Mouse (Mus musculus) lung, postnatal 0 days (tissue): Measurements from ENCODE around the gene Xbp1. TPM values are rescaled to one million over a fixed set of nuclear protein-coding genes. Genes with fewer than 3 reads are reported as not detected.

Experiments
- ATAC-seq: fragments of 200-750 bp; cut with Nextera tagmentation; 2 replicates; pipeline ENCODE4 v1.8.0; 2017; ENCODE audit warnings: moderate library complexity
- DNase-seq: peaks from one replicate; pipeline ENCODE4 v3.0.0-alpha.2; 2016; ENCODE audit warnings: low spot score
- H3K27ac ChIP-seq: fragments of 300-500 bp; sonication (generic); 2 replicates; pipeline ENCODE4 v1.5.1; 2014; ENCODE audit warnings: antibody characterized with exemption, mild to moderate bottlenecking, low read length, mixed read lengths
- H3K27me3 ChIP-seq: fragments of 300-500 bp; sonication (generic); replicated peaks from 2 replicates; pipeline ENCODE4 v1.6.1; 2014; ENCODE audit warnings: low read length, mixed read lengths; ENCODE audit not compliant: insufficient read depth
- H3K36me3 ChIP-seq: fragments of 300-500 bp; sonication (generic); 2 replicates; pipeline ENCODE4 v1.6.1; 2014; ENCODE audit warnings: low read length, mixed read lengths; ENCODE audit not compliant: insufficient read depth
- H3K4me1 ChIP-seq: fragments of 300-500 bp; sonication (generic); 2 replicates; pipeline ENCODE4 v1.6.1; 2014; ENCODE audit warnings: antibody characterized with exemption, low read depth, low read length, mixed read lengths; ENCODE audit not compliant: insufficient read depth
- H3K4me2 ChIP-seq: fragments of 300-500 bp; sonication (generic); replicated peaks from 2 replicates; pipeline ENCODE4 v1.6.1; 2014; ENCODE audit warnings: low read depth, mild to moderate bottlenecking, low read length, moderate library complexity, mixed read lengths
- H3K4me3 ChIP-seq: fragments of 300-500 bp; sonication (generic); 2 replicates; pipeline ENCODE4 v1.5.1; 2014; ENCODE audit warnings: low read depth, low read length
- H3K9ac ChIP-seq: fragments of 300-500 bp; sonication (generic); replicated peaks from 2 replicates; pipeline ENCODE4 v1.6.1; 2014; ENCODE audit warnings: low read depth, mild to moderate bottlenecking
- H3K9me3 ChIP-seq: fragments of 300-500 bp; sonication (generic); 2 replicates; pipeline ENCODE4 v1.6.1; 2016; ENCODE audit warnings: low read length, mixed read lengths
- CTCF ChIP-seq: IDR thresholded peaks from 2 replicates; pipeline ENCODE4 v1.5.1; 2016; ENCODE audit warnings: antibody characterized with exemption, mild to moderate bottlenecking
- EP300 ChIP-seq: IDR thresholded peaks from 2 replicates; pipeline ENCODE4 v1.6.1; 2016; ENCODE audit warnings: antibody characterized with exemption, mild to moderate bottlenecking, control low read depth
- WGBS: fragments of 180-500 bp; shearing (Covaris S2); extraction: QIAGEN DNeasy Blood & Tissue Kit; methylation state at CpG from one replicate; pipeline ENCODE4 v1.1.7; 2014; 5-methylcytosine and 5-hydroxymethylcytosine counted together
- polyA plus RNA-seq: library from polyadenylated mRNA; unstranded; fragments of >200 nt; fragmentation: Nextera tagmentation; extraction: Ambion mirVana; gene quantifications from 2 replicates; pipeline ENCODE4 v1.2.1, GENCODE M21; 2015

Xbp1 gene
- polyA plus RNA-seq, 1 experiment from 2014 or later, result 211 TPM

DNA sequence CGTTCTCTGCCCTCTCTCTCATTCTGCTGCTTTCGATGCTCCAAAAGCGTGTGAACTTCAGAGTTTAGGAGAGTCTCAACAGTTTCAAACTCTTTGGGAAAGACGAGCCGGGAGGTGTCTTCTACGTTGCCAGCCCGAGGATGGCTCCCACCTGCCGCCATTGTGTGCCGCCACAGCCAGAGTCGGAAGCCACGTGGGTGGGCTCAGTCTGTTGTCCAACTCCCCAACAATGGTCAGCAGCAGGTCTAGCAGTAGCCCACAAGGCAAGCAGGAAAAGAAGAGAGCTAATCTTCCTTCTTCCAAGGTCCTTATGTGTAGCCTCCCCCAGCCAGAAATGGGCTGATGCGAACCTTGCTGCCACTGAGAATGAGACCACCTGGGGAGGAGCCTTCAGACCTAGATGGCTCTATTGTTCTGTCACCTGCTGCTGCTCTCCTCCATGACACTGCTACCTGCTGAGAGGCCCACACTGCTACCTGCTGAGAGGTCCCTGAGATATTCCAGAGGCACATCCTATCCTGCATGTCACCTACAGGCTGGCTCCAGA, 25.1 kb upstream of the Xbp1 start:
- ATAC-seq, result no peak
- TF ChIP-seq EP300 (no peak), CTCF (no peak)

DNA sequence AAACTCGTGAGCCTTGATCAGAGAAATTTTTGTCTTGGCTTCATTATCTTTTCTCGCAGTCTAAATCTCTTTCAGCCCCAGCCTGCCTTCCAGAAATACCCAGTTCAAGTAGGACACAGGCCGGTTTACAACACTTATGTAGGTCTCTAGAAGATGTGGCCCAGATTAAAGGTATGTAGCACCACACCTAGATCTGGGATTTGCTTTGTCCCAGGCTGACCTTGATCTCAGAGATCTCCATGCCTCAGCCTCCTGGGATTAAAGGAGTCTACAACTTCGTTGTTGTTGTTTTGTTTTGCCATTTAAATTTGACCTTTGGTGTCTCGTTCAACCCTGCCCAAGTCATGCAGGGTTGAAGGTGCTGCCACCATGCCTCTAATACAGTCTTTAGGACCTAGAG, 24.6 kb upstream of the Xbp1 start:
- Histone ChIP-seq H3K9me3 (no peaks in the 10 kb centered on the region), H3K36me3 (no peaks in the 10 kb centered on the region), H3K27me3 (no peaks in the 10 kb centered on the region), H3K4me1 (peaks cover 19% of the 10 kb centered on the region; the same call in 1 of the 2 replicates), H3K4me2 (no peak overlapping the region), H3K4me3 (no peak overlapping the region), H3K9ac (no peak overlapping the region), H3K27ac (no peak overlapping the region)
- no peak for DNase-seq
- WGBS, result 81% methylated on average over 5 of the region's 5 CpGs
- no peak for TF ChIP-seq CTCF
- TF ChIP-seq EP300, result no peak
- ATAC-seq, result no peak

More for the DNA sequence above, 25.1 kb upstream of the Xbp1 start:
- peaks cover 19% of the 10 kb centered on the region; the same call in 1 of the 2 replicates for H3K4me1 ChIP-seq
- no peak overlapping the region for H3K4me3 ChIP-seq
- no peaks in the 10 kb centered on the region for H3K36me3 ChIP-seq
- no peaks in the 10 kb centered on the region for H3K9me3 ChIP-seq
- no peak for DNase-seq
- H3K9ac ChIP-seq, result no peak overlapping the region
- no peak overlapping the region for H3K4me2 ChIP-seq
- H3K27ac ChIP-seq, result no peak overlapping the region
- H3K27me3 ChIP-seq, result no peaks in the 10 kb centered on the region
- 74% methylated on average over 12 of the region's 12 CpGs for WGBS

DNA sequence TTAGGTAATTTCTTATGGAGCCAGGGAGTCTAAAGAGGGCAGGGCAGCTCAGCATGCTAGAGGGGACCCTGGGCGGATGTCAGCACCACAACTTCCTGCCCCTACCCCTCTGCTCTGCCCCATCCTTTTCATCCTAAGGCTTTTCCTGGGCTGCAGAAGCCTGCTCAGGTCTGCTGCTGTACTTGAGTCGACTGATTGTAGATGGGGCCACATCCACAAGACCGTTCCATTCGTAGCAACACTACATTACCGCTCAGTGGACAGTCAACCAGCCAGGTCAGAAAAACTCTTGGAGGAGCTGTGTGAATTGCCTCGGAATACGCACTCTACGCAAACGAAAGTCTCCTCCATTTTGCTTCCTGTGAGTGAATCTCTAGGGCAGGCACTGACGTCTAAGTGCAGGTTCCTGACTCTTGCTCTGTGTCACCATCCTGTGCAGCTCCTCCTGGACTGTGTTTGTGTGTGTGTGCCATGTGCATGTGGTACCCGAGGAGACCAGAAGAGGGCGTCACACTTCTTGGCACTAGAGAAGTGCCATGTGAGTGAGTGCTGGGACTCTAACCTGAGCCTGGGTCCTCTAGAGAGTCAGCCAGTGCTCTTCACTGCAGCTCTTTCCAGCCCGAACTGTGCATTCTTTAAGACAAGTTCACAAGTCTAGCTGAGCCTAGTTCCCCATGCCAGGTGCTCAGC, 23.8 kb upstream of the Xbp1 start:
- H3K4me1 ChIP-seq, result peaks cover 19% of the 10 kb centered on the region; the same call in 1 of the 2 replicates
- H3K9ac ChIP-seq, result no peak overlapping the region
- WGBS, result 92% methylated on average over 13 of the region's 13 CpGs
- DNase-seq (no peak), ATAC-seq (no peak)
- H3K27ac ChIP-seq, result no peak overlapping the region
- no peak overlapping the region for H3K4me2 ChIP-seq
- TF ChIP-seq CTCF (peak; percentile 23), EP300 (no peak)
- H3K27me3 ChIP-seq, result no peaks in the 10 kb centered on the region
- H3K4me3 ChIP-seq, result no peak overlapping the region
- no peaks in the 10 kb centered on the region for H3K9me3 ChIP-seq
- H3K36me3 ChIP-seq, result no peaks in the 10 kb centered on the region

DNA sequence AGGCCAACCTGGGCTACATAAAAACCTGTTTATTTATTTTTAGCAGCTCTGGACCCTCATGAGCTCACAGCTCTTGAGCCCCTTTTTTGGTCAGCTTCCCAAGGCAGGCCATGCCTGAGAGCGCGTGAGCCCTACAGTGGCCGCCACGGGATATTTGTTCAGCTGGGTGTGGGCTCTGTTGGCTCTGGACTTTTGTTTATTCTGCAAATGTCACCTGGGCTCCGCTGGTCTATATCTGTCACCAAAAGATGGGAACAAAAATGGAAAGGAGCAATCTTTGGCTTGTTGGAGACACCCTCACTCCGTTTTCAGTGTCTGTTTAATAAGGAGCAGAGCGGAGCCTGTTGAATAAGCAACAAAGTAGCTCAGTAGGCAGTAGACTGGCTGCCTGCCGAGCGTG, 22.0 kb upstream of the Xbp1 start:
- 54% methylated on average over 9 of the region's 9 CpGs for WGBS
- DNase-seq (peak; percentile 32), ATAC-seq (peak; percentile 34; the same call in 1 of the 2 replicates)

DNA sequence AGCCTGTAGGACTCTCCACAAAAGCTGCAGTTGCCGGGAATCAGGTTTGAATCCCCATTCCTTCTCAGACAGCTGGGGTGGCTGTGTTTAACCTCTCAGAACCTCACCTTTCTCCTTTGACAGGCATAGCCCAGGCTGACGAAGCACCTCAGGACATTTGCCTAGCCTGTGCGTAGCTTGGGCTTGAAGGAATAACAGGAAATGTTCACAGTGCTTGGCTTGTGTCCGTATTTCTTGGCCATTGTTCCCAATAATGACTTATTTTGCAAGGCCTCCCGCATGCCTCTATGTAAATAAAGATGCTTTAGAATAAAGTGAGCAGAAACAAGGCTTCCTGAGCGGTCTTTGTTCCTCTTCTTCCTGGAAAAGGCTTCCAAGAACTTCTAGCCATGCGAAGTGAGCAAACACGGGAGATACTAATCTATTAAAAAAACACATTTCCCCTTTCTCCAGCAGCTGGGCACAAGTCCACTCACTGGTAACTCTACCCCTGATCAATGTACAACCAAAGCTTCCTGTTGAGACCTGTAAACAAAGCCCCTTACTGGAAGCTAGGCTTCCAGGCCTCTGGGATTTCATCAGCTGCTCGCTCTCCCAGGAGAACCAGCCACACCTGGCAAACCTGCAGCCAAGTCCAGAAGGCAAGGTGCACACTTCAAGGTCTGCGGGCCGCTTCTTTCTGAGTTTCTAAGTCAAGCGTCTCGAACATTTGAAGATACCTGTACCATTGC, 21.4 kb upstream of the Xbp1 start:
- H3K4me1 ChIP-seq, result peaks cover 19% of the 10 kb centered on the region; the same call in 1 of the 2 replicates
- ATAC-seq (peak; percentile 69), DNase-seq (peak; percentile 60)
- no peaks in the 10 kb centered on the region for H3K36me3 ChIP-seq
- 38% methylated on average over 13 of the region's 13 CpGs for WGBS
- H3K4me2 ChIP-seq, result no peak overlapping the region
- TF ChIP-seq EP300, result peak; percentile 81
- TF ChIP-seq CTCF, result no peak
- no peak overlapping the region for H3K4me3 ChIP-seq
- no peaks in the 10 kb centered on the region for H3K9me3 ChIP-seq
- H3K9ac ChIP-seq, result no peak overlapping the region
- H3K27ac ChIP-seq, result peak overlapping the region; percentile 69
- no peaks in the 10 kb centered on the region for H3K27me3 ChIP-seq

More for the DNA sequence above, 22.0 kb upstream of the Xbp1 start:
- TF ChIP-seq CTCF (no peak), EP300 (no peak)
- H3K36me3 ChIP-seq, result no peaks in the 10 kb centered on the region
- H3K27ac ChIP-seq, result peak overlapping the region; percentile 69
- no peaks in the 10 kb centered on the region for H3K27me3 ChIP-seq
- peaks cover 19% of the 10 kb centered on the region; the same call in 1 of the 2 replicates for H3K4me1 ChIP-seq
- no peak overlapping the region for H3K4me3 ChIP-seq
- no peak overlapping the region for H3K9ac ChIP-seq
- H3K4me2 ChIP-seq, result 0 out of 2 replicates have a peak overlapping the region, but pooled peaks have one; percentile 14
- H3K9me3 ChIP-seq, result no peaks in the 10 kb centered on the region
